Mouse (Mus musculus) G1E (cell line): ENCODE results near the gene Rasgrp3.

Source experiments
- CTCF ChIP-seq: IDR thresholded peaks from 2 replicates; pipeline ENCODE4 v1.5.1; 2012; ENCODE audit warnings: low read depth, low read length, inconsistent platforms, mixed read lengths
- GATA1 ChIP-seq: IDR thresholded peaks from 2 replicates; pipeline ENCODE4 v1.6.1; 2012; ENCODE audit warnings: borderline replicate concordance, low read length, inconsistent platforms, mixed read lengths
- GATA2 ChIP-seq: IDR thresholded peaks from 2 replicates; pipeline ENCODE4 v1.6.1; 2012; ENCODE audit warnings: low read depth, low read length, inconsistent platforms, borderline replicate concordance
- POLR2AphosphoS5 ChIP-seq: IDR thresholded peaks from 2 replicates; pipeline ENCODE4 v1.6.1; 2012; ENCODE audit warnings: low read depth, low read length, inconsistent platforms; ENCODE audit not compliant: insufficient replicate concordance
- TAL1 ChIP-seq: conservative IDR thresholded peaks from 2 replicates; pipeline ENCODE4 v1.6.1; 2012; ENCODE audit warnings: low read depth, low read length, inconsistent platforms, mixed read lengths

DNA sequence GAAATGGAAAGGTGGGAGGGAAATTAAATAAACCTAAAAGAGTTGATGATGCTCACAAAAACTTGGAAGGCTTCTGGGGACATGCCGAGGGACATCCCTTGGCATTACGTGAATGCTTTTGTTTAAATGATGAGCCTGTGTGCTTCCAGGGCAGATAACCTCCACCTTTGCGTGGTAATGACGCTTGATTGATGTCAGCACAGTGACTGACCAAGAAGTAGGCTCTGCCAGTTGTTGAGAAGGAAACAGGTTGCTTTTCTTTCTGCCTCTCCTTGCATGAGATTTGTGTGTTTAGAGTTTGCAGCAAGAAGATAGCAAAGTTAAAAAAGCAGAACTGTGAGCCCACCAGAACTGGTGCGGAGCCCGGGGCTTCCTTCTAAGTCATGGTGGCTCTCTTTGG lies 1.1 kb downstream of the Rasgrp3 start:
- TF ChIP-seq TAL1 (no peak), CTCF (no peak), GATA2 (no peak), GATA1 (no peak), POLR2AphosphoS5 (no peak)
